Mouse (Mus musculus): Measurements from ENCODE around the gene Lca5.
A peak's percentile ranks its signal among the peaks of the same experiment; 100 is the strongest.

Gene Lca5

DNA sequence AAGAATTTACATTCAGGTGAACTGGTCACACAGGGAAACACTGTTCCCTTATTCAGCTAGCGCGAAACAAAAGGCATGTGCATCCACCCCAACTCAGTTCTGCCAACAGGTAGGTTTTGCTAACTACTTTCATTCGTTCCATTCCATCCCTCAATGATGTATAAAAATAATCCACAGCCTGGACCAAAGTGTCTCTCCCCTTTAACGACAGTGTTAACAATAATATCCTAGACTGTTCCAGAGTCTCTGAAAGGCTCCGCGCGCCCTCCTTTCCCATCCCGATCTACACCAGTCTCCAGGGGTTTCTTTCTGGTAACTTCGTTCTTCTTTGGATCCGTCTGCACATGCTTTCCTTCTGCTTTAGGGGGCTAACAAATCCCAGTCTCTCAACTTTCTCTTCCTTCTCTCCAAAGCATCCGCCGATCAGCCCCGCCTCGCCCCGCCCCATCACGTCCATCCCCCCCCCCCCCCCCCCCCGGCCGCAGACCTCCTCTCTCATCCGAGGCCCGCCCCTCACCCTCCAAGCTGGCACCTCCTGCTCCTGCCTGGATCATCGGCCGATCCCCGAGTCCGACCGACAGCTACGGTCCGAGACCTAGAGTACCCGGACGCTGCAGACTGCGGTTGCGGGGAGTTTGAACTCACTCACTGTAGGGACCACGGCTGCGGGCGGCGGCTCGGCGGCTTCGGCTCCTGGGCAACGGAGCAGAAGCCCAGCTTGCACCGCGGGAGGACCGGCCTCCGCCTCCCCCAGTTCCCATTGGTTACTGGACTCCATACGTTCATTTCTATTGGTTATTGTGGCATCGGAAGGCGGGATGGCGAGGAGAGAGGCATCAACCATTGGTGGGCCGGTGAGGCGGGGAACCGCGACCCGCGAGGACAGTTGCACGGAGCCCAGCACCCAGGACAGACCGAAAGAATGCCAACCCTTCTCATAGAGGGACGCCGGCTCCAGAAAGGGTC lies at the start of gene Lca5:
TSS of gene Lca5 (minus strand) at position 736 of the 966 bp plus-strand sequence.
- peak; percentile 92 for DNase-seq (ENCODE audit: low read depth, low spot score)

DNA sequence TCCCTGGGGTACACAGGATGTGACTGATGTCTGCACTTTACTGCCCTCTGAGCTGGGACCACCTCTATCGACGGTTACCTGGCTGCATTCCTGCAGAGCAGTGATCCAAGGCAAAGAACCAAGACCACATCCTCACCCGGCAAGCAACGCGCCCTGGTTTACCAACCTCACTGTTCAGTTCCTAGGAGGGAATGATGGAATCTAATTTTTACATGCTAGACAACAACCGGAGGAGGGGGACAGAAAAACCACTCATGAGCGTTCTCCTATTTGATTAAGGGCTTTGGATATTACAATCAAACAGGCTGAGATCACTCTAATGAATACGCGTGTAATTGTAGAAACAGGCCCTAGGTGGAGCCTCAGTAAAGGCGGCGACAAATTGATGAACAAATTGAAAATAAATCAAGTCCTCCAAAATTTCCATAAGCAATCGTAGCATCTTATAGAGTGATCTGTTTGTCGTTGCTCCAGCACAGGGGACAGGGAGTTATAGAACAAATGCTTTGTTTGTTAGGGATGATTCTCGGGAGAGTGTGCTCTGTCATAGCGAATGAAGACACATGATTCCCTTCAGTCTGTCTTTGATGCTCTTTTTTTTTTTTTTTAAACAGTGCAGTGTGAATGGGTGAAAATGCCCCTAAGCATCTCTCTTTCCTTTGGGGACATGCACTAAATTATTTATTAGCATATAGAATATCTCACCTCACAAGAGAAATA lies 47.7 kb upstream of the Lca5 start:
- DNase-seq (ENCODE audit: low read depth, low spot score), result peak; percentile 39

GRCm38 (mm10) chr9:83487771-83488470 lies 47.0 kb upstream of the Lca5 start:
- peak; percentile 61 for DNase-seq (ENCODE audit: low read depth, low spot score)

GRCm38 (mm10) chr9:83485966-83486365 lies 45.0 kb upstream of the Lca5 start:
- DNase-seq (ENCODE audit: low read depth, low spot score), result no peak

- DNase-seq (ENCODE audit: low read depth, low spot score), result no peak
Observed at GRCm38 (mm10) chr9:83485357-83485756, 44.4 kb upstream of the Lca5 start.

DNA sequence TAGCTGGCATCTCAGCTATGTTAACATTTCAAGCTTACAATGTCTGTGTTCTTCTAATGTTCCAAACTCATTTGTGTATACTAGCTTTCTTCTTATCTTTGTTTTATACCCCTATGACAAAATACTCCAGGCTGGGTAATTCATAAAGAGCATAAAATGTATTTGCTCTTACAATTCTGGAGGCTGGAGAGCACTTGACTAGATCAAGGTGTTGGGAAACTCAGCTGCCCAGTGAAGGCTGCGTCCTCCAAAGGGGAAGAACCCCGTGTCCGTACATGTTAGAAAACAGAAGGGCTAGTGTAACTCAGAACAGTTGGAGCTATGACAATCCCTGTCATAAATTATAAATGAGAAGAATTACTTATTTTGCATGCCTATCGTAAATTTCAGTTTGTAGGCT lies 42.5 kb upstream of the Lca5 start:
- no peak for DNase-seq (ENCODE audit: low read depth, low spot score)

- no peak for DNase-seq (ENCODE audit: low read depth, low spot score)
Observed at GRCm38 (mm10) chr9:83482176-83482949, 41.4 kb upstream of the Lca5 start.

DNA sequence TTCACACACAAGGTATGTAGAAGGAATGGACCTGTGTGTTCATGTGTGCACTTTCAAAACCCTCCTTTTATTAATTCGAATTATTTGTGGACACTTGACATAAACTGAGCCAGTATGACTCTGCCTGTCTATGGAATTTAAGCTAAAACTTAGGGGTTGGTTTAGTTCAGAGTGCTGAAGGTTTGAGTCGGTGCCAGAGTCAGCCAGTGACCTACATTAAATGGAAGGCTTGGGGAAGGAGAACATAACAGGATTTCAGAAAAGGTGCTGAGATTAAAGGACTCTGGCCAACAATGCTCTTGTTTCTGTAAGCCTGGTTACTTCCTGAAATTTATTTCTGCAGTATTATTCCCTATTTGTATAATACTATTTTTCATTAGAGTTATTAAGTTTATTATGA lies 28.9 kb upstream of the Lca5 start:
- DNase-seq (ENCODE audit: low read depth, low spot score), result no peak

DNA sequence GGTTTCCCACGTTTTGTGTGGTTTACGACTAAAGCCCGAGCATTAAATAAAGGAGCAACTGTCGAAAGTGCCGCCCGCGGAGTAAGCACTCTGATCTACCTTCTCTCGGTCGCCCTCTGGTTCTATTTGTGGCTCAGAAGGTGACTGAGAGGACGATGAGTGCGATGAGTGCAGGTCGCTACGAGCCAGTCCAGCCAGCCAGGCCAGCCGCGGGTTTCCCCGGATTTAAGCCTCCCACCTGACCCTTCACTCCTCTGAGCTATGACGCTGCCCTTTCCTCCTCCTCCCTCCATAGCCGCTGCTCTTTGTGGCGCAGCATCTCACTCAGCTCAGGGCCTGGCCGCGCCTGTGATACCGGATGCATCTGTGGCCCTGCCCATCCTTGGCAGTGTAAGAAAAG lies 6.8 kb upstream of the Lca5 start:
- peak; percentile 12 for DNase-seq (ENCODE audit: low read depth, low spot score)

DNA sequence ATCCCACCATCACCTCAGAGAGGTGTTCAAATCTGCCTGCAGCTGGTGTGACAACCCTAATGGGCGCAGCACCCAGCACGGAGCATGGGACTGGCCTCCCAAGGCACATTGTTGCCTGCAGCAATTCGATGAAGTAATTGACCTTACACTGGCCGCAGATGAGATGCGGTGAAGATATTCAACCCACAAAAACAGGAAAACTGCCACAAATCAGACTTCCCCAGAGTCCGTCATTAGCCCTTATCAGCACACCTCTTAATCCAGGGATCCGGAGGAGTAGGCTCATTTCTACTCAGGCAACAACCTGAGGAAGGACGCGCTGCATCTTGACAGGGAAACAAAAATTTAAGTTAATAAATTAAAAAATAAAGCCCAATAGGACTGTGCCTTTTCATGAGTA lies 6.2 kb upstream of the Lca5 start:
- no peak for DNase-seq (ENCODE audit: low read depth, low spot score)

DNA sequence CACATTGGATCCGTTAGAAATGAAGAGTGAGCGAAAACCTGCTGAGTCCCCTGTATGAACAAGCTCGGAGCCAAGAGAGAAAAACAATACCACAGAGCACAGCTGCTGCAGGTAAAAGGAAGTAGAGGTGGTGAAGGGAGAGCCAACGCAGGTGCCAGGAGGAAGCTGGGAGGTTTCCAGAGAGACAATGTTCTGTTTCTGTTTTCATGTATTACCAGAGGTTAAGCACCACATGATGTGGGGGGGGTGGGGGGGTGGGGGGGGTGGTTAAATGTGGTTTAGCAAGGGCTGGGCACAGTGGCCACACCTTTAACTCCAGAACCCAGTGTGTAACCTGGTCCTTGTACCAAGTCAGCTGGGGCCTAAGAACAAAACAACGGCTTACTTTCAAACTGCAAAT lies 3.3 kb downstream of the Lca5 start:
- no peak for DNase-seq (ENCODE audit: low read depth, low spot score)

GRCm38 (mm10) chr9:83434489-83434888 lies 6.4 kb downstream of the Lca5 start:
- no peak for DNase-seq (ENCODE audit: low read depth, low spot score)

DNA sequence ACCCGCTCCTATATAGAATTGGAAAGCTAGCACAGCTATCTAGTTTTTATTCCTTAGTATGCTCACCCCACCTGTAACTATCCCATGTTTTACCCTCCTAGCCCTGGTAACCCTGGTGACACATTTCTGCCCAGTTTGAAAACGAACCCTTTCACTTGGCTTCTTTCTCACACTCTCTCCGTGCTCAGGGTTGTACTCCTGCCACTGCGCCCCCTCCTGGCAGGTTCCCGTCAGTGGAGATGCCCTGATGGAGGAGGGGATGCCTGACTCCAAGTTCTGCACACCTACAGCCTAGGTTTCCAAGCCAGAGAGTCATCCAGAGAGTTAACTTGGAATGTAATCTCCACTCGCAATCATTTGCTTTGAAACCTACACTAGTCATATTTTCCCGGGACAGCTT lies 7.3 kb downstream of the Lca5 start:
- DNase-seq (ENCODE audit: low read depth, low spot score), result no peak

DNA sequence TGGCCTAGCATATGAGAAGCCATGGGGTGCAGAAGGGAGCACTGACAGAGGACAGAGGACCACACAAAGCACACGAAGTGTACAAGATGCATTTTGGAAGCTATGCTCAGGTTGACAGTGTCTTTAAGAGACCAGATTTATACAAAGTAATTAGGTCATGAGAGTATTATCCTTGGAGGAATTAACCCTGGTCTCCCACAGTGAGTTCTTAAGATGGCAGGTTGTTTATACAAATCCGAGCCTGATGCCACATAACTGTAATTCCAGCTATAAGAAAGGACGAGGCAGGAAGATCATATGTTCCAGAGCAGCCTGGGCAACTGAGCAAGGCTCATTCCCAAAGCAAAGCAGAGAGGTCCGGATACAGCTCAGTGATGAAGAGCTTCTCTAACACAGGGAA lies 13.0 kb downstream of the Lca5 start:
- DNase-seq (ENCODE audit: low read depth, low spot score), result no peak

DNA sequence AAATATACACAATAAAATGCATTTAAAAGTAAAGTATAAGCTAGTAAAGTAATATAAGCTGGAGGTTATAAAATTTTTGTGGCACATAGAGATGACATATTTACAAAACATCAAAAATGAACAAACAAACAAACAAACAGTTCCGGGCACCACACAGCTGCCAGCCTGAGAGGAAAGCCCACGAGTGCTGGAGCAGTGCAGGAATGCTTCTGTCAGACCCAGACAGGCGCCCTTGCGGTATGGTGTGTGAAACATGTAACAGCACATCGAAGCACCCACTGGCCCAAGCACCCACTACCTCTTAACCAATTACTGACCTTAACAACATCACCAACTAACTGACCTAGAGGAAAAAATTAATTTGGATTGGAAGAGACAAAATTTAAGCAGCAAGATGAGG lies 22.0 kb downstream of the Lca5 start:
- DNase-seq (ENCODE audit: low read depth, low spot score), result no peak

DNA sequence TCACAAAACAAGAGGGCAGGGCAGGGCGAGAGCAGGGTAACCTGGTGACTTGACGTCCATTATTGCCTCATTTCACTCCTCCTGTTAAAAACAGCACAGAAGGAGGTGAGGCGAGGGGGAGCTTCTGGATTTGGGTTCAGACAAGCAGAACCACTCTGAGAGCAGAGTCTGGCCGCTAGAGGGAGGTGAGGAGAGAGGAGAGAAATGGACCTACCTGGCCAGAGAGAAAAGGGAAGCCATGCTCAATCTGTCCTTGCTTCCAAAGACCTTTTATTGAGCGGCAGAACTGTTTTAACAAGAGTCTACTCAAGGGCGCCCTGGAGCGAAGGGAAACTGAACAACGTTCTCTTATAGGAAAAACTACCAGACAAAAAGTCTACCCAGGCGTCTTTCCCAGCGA lies 27.9 kb downstream of the Lca5 start:
- DNase-seq (ENCODE audit: low read depth, low spot score), result no peak

DNA sequence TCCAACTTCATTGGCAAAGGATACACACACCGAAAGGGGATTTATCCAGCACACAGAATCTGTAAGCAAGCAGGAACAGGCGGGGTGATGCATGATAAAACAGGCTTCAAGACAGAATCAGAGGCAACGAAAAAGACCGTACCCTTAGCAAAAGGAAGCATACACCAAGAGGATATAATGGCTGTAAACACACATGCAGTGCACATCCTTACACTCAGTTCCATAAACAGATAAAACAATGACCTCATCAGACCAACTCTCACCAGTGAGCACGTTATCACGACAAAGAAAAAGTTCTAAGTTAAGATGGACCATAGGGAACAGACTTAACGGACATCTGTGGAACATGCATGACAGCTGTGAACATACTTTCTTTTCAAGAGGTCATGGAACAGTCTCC lies 35.8 kb downstream of the Lca5 start:
- no peak for DNase-seq (ENCODE audit: low read depth, low spot score)

- no peak for DNase-seq (ENCODE audit: low read depth, low spot score)
Observed at GRCm38 (mm10) chr9:83400783-83401182, 40.1 kb downstream of the Lca5 start.

- DNase-seq (ENCODE audit: low read depth, low spot score), result no peak
Observed at GRCm38 (mm10) chr9:83399414-83399813, 41.5 kb downstream of the Lca5 start.

DNA sequence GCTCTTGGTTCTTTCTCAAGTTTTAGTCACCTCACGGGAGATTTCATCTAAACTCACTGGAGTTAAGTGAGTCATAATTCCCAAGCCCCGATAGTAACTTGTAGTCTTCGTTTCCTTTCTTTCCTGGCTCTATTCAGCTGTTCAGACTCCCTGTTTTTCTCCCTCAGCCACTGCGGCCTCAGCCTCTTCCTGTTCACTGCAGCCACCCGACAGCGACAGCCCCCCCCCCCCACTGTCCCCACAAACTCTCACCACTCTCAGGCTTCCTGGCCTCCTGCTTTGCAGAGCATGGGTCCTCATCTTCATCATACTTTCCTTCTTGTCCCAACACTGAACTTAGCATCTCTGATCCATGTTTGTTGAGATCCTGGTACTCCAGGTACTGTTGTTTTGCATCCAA lies 42.7 kb downstream of the Lca5 start:
- DNase-seq (ENCODE audit: low read depth, low spot score), result no peak

GRCm38 (mm10) chr9:83395456-83395855 lies 45.5 kb downstream of the Lca5 start:
- no peak for DNase-seq (ENCODE audit: low read depth, low spot score)
